Mouse (Mus musculus) thymus, postnatal 36 days (tissue): Measurements from ENCODE around the gene Zpbp2.
"Not testable (repeated sequence)": the region's sequence is repeated elsewhere in the genome, so short reads cannot be mapped to it uniquely, and the experiment has no call there.

Experiments
- DNase-seq, 2 experiments: peaks; one replicate each; pipeline ENCODE4 v3.0.0; 2022; ENCODE audit warnings: mixed read lengths in 2 of 2

The Zpbp2 gene

DNA sequence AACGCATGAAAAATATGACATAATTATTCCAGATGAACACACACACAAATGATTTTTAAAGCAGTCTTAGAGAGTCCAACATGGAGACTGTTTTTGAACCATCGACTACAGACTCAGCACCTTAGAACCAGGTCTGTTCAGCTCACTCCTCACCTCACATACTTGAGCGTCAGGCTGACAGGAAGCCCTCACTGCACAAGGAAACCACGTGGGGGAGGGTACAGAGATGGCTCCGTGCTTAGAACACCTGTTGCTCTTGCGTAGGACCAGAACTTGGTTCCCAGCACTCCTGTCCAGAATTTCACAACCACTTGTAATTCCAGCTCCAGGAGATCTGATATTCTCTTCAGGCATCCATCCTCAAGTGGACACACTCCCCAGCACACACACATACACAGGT, 44.1 kb downstream of the Zpbp2 start:
- peak; percentile 14 to 36 for DNase-seq

GRCm38 (mm10) chr11:98595473-98595872, 44.6 kb downstream of the Zpbp2 start:
- DNase-seq = no peak

GRCm38 (mm10) chr11:98595955-98596354, 45.1 kb downstream of the Zpbp2 start:
- no peak for DNase-seq

DNA sequence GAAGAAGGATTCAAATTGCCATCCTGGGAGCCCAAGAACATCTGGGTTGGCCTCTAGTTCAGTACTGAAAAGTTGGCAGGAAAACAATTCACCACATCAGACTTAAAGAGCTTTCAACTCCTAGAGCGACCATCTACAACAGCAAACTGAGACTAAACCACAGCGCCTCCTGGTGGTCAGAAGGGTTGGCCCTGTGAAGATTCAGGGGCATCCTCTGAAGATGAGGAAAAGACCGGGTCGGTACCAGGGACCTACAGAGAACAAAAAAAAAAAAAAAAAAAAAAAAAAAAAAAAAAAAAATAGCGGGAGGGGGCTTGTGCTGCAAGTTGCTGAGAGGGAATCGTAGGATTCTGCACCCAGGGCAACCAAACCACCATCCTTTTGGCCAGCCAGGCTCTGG, 46.5 kb downstream of the Zpbp2 start:
- peak; percentile 75 to 81 for DNase-seq

DNA sequence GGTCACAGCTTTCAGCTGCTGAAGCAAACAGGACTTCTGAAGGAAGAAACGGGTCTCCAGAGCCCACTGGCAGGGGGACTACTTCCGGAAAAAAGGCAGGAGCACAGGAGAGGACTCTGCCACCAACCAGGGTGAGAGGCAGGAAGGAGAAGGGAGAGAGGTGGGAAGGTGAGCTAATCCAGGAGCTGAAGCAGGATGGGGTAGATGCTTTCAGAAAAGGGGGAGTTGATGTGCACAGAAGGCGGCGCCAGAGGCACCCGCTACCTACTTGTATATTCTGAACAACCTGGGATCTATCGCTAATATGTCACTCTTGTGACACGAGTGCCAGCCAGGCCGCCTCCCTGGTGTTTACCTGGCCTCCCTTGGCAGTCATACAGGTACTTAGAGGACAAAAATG, 47.1 kb downstream of the Zpbp2 start, which contains the start of gene Lrrc3c:
Gene Lrrc3c (plus strand): TSS at position 301 of the 400 bp plus-strand sequence.
- no peak for DNase-seq

DNA sequence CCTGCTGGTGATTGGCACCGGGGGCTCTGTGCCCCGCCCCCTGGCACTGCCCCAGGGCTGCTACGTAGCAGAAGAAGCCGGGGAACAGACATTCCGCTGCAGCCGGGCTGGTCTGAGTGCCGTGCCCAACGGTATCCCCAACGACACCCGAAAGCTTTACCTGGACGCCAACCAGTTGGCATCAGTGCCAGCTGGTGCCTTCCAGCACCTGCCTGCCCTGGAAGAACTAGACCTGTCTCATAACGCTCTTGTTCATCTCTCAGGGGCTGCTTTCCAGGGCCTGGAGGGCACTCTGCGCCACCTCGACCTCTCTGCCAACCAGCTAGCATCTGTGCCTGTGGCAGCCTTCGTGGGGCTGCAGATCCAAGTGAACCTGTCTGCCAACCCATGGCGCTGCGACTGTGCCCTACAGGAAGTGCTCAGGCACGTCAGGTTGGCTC, 48.0 kb downstream of the Zpbp2 start:
- DNase-seq = no peak

DNA sequence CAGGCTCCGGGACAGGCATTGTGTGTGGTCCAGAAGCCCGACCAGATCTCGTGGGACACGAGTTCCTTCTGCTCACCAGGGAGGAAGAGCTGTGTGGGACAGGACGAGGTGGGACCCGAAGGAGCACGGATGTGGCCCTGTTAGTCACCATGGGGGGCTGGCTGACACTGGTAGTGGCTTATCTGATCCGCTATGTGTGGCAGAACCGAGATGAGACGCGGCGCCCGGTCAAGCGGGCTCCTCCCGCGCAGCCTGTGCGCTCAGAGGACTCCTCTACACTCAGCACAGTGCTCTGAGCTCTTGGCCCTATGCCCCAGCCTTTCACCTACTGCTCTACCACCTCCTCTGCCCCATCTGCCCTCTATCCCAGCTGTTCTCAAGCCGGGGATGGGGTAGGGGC, 48.4 kb downstream of the Zpbp2 start:
- DNase-seq = no peak

- DNase-seq = peak; percentile 47 to 58
These were observed 51.3 kb downstream of the Zpbp2 start for GRCm38 (mm10) chr11:98602090-98602690.

DNA sequence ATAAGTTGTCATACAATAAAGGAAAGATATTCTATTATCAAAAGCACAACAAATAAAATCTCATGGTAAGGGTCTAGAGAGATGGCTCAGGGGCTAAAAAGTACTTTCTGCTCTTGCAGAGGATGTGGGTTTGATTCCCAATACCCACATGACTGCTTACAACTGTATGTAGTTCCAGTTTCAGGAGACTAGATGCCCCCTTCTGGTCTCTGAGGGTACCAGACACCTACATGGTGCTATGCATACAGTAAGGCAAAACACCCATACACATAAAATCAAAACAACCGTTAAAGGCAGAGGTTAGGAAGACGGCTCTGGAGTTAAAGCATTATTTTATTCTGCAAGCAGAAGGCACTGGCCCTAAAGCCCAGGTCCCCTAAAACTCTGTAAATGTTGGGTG, 53.1 kb downstream of the Zpbp2 start:
- no peak for DNase-seq

GRCm38 (mm10) chr11:98604911-98605310, 54.0 kb downstream of the Zpbp2 start:
- not testable (repeated sequence) for DNase-seq

DNA sequence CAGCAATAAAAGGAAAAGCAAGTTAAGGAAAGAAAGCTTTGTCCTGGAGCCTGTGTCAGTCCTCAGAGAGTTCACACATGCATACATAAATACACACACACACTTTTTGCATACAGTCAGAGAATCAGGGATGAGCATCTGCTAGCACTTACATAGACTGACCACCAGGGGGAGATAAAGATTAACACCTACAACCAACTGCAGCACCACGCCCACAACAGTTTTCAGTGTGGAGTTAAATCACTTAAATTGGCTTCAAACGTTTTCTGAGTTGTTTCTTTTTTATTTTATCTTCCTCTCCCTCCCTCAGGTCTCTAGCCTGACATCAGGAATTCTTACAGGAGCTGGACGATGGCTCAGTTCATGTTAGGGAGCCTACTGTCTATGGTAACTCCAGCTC, 55.9 kb downstream of the Zpbp2 start:
- DNase-seq = no peak
